Mouse (Mus musculus): Measurements from ENCODE around the gene Asap3.

Asap3 gene

GRCm38 (mm10) chr4:136248464-136249331 is 42.5 kb downstream of the Asap3 start:
- DNase-seq (ENCODE audit: extremely low read depth, insufficient read length, low spot score) = no peak

DNA sequence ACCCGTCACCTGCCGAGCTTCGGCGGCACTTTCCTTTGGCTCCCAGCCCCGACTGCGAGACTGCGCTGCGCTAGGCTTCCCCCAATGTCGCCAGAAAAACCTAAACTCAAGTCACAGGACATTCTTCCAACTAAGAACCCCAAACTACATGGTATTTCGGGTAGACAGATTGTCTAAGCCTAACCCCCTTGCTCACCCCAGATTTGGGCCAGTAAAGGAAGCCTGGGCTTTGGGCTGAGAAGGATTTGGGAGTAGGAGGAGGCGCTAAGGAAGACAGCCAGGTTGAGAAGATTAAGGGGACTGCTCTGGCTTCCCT is 43.1 kb downstream of the Asap3 start:
- no peak for DNase-seq (ENCODE audit: extremely low read depth, insufficient read length, low spot score)

- DNase-seq (ENCODE audit: extremely low read depth, insufficient read length, low spot score) = peak; percentile 68
Observed at GRCm38 (mm10) chr4:136249780-136250179, 43.6 kb downstream of the Asap3 start.

GRCm38 (mm10) chr4:136255919-136256318 is 49.8 kb downstream of the Asap3 start:
- no peak for DNase-seq (ENCODE audit: extremely low read depth, insufficient read length, low spot score)

DNA sequence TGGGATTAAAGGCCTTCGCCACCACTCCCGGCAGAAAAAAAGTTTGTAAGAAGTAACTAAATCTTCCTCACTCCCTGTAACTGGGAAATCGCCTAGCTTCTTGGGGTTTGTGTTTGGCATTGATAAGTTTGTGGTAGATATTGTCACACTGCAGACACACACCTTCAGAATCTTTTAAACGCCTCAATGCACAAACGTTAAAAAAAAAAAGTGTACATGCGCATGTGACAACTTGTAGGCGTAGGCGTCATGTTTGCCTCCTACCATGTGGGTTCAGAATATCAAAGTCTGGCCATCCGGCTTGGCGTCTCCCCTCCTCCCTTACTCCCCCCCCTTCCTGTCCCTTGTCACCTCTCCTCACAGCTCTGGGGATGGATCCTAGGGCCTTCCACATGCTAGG is 50.5 kb downstream of the Asap3 start:
- DNase-seq (ENCODE audit: extremely low read depth, insufficient read length, low spot score) = no peak

- no peak for DNase-seq (ENCODE audit: extremely low read depth, insufficient read length, low spot score)
Observed at GRCm38 (mm10) chr4:136259916-136260315, 53.8 kb downstream of the Asap3 start.

DNA sequence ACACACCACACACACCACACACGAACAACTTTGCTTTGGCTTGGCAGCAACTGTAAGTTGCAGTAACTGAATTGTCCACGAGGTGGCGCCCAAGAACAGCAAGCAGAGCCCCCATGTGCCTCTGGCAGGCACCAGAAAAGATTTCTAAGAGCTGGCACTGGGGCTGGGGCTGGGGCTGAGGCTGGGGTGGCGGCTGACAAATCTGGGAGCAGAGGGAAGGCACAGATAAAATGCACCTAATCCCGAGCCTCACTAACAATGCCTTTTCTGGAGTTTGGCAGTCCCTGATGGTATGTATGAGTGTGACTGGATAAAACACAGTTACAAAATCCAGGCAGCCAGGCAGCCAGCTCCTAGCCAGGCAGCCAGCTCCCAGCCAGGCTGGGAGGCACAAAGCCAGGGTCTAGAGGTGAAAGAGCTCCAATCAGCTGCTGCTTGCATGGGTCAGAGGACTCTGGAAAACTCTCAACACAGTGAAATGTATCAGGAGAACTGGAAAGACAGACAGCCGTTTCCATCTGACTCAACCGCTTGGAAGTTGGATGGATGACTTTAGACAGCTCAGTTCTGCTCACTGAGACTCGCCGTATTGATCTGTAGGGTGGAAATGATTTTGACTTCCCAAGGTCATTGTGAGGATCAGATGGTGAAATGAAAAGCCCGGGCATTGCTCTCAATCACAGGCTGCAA is 54.5 kb downstream of the Asap3 start:
- DNase-seq (ENCODE audit: extremely low read depth, insufficient read length, low spot score) = peak; percentile 46

DNA sequence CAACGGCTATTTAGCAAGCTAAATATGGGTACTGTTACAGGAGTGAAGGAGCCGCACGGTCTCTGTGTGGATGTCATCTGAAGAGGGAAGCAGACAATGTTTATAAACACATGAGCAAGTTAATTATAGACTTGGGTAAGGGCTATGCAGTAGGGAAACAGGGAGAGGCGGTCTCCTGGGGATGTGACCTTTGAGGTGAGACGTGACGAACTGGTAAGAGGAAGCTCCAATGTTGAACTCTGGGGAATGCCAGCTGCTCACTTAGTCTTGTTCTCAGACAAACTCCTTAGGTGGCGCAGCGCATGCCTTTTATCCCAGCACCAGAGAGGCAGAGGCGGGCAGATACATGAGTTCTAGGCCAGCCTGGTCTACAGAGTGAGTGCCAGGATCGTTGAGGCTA is 55.7 kb downstream of the Asap3 start:
- DNase-seq (ENCODE audit: extremely low read depth, insufficient read length, low spot score) = no peak

- DNase-seq (ENCODE audit: extremely low read depth, insufficient read length, low spot score) = no peak
Observed at GRCm38 (mm10) chr4:136263555-136263954, 57.4 kb downstream of the Asap3 start.

DNA sequence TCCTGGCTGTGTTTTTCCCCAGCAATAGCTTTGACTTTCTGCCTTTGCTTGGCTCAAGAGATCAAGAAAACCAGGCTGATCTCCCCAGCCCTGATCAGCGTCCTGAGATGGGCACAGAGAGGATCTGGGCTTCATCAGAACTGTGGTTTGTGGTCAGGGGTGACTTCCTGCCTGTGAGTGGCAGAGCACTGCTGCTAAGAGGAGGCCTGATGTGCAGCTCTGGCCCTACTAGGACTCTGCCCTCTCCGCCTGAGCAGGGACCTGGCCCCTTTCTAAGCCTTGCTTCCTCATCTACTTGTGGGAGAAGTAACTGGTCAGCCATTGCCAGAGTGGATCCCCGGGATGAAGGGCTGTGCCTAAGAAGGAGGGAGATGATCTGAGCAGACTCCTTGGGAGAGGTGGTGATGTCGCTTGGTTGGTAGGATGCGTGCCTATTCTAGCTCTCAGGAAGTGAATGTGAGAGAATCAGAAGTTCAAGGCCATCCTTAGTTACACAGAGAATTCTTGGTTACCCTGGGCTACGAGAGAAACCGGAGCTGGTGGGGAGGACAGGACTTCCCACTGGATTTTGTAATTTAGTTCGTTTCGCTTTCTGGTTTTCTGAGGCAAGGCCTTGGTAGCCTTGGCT is 60.7 kb downstream of the Asap3 start:
- DNase-seq (ENCODE audit: extremely low read depth, insufficient read length, low spot score) = peak; percentile 42

DNA sequence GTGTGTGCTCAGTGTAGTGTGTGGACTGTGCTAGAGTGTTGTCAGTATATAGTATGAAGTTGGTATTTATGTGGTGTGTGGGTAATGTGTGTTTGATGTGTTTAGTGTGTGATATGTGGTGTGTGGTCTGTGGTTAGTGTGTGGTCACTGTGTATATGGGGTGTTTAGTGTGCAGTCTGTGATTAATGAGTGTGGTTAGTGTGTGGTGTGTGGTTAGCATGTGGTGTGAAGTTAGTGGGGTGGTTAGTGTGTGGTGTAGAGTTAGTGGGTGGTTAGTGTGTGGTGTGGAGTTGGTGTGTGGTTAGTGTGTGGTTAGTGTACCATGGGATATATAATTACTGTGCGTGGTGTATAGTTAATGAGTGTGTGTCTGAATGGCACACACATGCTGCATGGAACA is 62.7 kb downstream of the Asap3 start:
- DNase-seq (ENCODE audit: extremely low read depth, insufficient read length, low spot score) = no peak

- no peak for DNase-seq (ENCODE audit: extremely low read depth, insufficient read length, low spot score)
Observed at GRCm38 (mm10) chr4:136270648-136271047, 64.5 kb downstream of the Asap3 start.

- DNase-seq (ENCODE audit: extremely low read depth, insufficient read length, low spot score) = no peak
Observed at GRCm38 (mm10) chr4:136281097-136281496, 74.9 kb downstream of the Asap3 start.

DNA sequence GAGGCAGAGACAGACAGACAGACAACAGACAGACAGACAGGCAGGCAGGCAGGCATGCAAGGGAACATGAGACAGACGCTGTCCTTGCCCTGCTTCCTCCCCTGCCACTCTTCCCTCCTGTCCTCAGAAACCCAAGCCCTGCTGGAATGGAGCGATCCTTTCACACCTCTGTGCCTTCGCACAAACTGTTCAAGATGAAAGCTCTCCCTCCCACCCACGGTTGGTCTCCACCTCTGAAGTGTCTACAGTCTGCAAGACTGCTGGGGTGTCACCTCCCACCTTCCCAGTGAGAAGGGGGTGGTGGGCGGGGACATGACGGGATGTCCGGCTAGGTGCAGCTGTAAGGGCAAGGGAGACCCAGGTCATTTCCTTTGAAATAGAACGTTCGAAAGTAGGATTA is 75.4 kb downstream of the Asap3 start:
- no peak for DNase-seq (ENCODE audit: extremely low read depth, insufficient read length, low spot score)

GRCm38 (mm10) chr4:136282621-136283480 is 76.7 kb downstream of the Asap3 start:
- no peak for DNase-seq (ENCODE audit: extremely low read depth, insufficient read length, low spot score)

- no peak for DNase-seq (ENCODE audit: extremely low read depth, insufficient read length, low spot score)
Observed at GRCm38 (mm10) chr4:136283783-136284182, 77.6 kb downstream of the Asap3 start.

- DNase-seq (ENCODE audit: extremely low read depth, insufficient read length, low spot score) = no peak
Observed at GRCm38 (mm10) chr4:136284455-136284854, 78.3 kb downstream of the Asap3 start, which contains the start of gene Zfp46. Gene Zfp46, plus strand, starts transcription at chr4:136284683.

DNA sequence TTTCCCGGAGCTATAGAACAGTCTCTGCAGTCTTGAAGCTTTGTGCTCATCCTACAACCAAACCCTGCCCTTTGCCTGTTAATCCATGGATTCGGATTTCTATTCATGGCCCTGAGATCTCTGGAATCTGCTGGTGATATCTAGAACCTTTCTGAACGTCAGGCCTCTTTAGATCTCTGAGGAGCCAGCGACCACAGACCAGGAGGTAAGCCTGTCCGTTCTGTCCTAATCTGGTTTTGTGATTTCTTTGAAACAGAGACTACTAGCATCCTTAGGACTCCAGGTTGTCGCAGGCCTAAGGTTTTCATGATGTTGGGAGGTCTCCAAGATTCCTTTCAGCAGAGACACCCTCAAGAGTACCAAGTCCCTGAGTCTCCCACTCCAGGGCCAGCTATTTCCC is 78.7 kb downstream of the Asap3 start:
- no peak for DNase-seq (ENCODE audit: extremely low read depth, insufficient read length, low spot score)

- DNase-seq (ENCODE audit: extremely low read depth, insufficient read length, low spot score) = peak; percentile 90
Observed at GRCm38 (mm10) chr4:136285348-136285810, 79.2 kb downstream of the Asap3 start.

DNA sequence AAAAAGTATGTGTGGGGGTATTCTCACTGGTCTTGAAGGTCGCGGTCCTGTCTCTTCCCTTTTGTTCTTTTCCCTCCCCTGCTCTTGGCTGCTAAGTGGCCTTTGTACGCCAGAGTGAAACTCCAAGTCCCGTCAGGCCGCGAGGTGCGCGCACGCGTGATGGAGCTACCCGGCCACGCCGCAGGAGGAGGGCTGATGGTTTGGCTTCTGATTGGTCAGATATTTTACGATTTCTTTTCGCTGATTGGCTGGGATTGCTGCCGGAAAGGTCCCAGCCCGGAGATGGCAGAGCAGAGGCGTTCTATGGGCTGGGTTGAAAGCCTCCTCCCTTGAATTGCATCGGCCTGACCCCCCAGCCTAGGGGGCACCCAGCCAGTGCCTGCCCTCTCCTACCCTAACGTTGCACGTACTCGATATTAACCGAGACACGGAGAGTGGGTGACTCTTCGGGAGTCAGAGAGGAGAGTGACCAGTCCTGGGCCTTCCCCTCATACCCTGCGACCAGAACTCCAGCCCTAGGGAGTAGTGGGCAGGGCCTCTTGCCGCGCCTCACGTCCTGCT is 79.7 kb downstream of the Asap3 start:
- DNase-seq (ENCODE audit: extremely low read depth, insufficient read length, low spot score) = peak; percentile 94
